Mouse (Mus musculus) neural tube, embryonic 10.5 days (tissue): ENCODE results near the gene Pax7.

ENCODE experiments used
- DNase-seq: peaks from one replicate; pipeline ENCODE4 v3.0.0-alpha.2; 2017; ENCODE audit warnings: low spot score; ENCODE audit errors: extremely low spot score

The Pax7 gene

GRCm38 (mm10) chr4:139697755-139698154 is 135.6 kb downstream of the Pax7 start:
- peak; percentile 64 for DNase-seq

- DNase-seq: no peak
These were observed 140.0 kb downstream of the Pax7 start for GRCm38 (mm10) chr4:139693315-139693714.

GRCm38 (mm10) chr4:139689627-139690269 is 143.6 kb downstream of the Pax7 start:
- no peak for DNase-seq

- DNase-seq: no peak
These were observed 145.3 kb downstream of the Pax7 start for GRCm38 (mm10) chr4:139688058-139688457.
